Mouse (Mus musculus): ENCODE measurements around the gene Os9.

GRCm38 (mm10) chr10:127099868-127100267, 21.1 kb downstream of the Os9 start:
- no peak for TF ChIP-seq POLR2A (IDR thresholded peaks at IDR 0.05; ENCODE audit: extremely low read depth, insufficient read depth, low read length)
- TF ChIP-seq CTCF (IDR thresholded peaks at IDR 0.05; ENCODE audit: extremely low read depth, insufficient read depth, low read length): no peak

All from cortical plate, adult 2 months (tissue).